Mouse (Mus musculus): Measurements from ENCODE around the gene Olfr1393.

- TF ChIP-seq CTCF (IDR thresholded peaks at IDR 0.05; ENCODE audit: insufficient read depth, low read depth, low read length), result no peak
- TF ChIP-seq POLR2A (IDR thresholded peaks at IDR 0.05; ENCODE audit: insufficient read depth, low read depth, low read length), result no peak
Observed at GRCm38 (mm10) chr11:49249811-49250421, 28.2 kb upstream of the Olfr1393 start.
